Mouse (Mus musculus) T-helper 1 cell (primary cell): ENCODE results near the gene Gm11236.
"Not testable (repeated sequence)": the region's sequence is repeated elsewhere in the genome, so short reads cannot be mapped to it uniquely, and the experiment has no call there.

ENCODE experiments used
- in situ Hi-C: fragments of 300-600 bp; cut with MboI, MseI; formaldehyde crosslinking; loops from one replicate; pipeline ENCODE4 v1.15.1; 2025; ENCODE audit warnings: high pct_unique_total_duplicates

The Gm11236 gene

GRCm38 (mm10) chr4:73637821-73638220 lies at the start of gene Gm11236:
Gene Gm11236 (plus strand): TSS chr4:73638121.
- in situ Hi-C loops = not testable (repeated sequence)

- in situ Hi-C loops = no loop called here
Observed at GRCm38 (mm10) chr4:73599248-73599647, 38.7 kb upstream of the Gm11236 start.

- in situ Hi-C loops = not testable (repeated sequence)
Observed at GRCm38 (mm10) chr4:73607581-73607980, 30.3 kb upstream of the Gm11236 start, which contains the start of gene Gm11238. Gene Gm11238 (plus strand): TSS chr4:73607881.

GRCm38 (mm10) chr4:73622684-73623083 lies 15.2 kb upstream of the Gm11236 start, which contains the start of gene Gm11237:
Gene Gm11237 (plus strand): TSS chr4:73622984.
- in situ Hi-C loops = not testable (repeated sequence)

GRCm38 (mm10) chr4:73661864-73662263 lies 23.9 kb downstream of the Gm11236 start:
- in situ Hi-C loops = not testable (repeated sequence)

- in situ Hi-C loops = not testable (repeated sequence)
Observed at GRCm38 (mm10) chr4:73668054-73668453, 30.1 kb downstream of the Gm11236 start, which contains the start of gene Gm11239. Gene Gm11239 (plus strand): TSS chr4:73668354.

- in situ Hi-C loops = not testable (repeated sequence)
Observed at GRCm38 (mm10) chr4:73683216-73683615, 45.3 kb downstream of the Gm11236 start, which contains the start of gene Gm428. Gene Gm428 (plus strand): TSS chr4:73683516.
